Mouse (Mus musculus): ENCODE data around the gene Foxa3. TPM values are rescaled to one million over a fixed set of nuclear protein-coding genes. Genes with fewer than 3 reads are reported as not detected.

Foxa3 gene
- total RNA-seq, 1 experiment from 2014 or later = not detected

GRCm38 (mm10) chr7:19031641-19032040 lies 8.3 kb upstream of the Foxa3 start:
- no peak for ATAC-seq (ENCODE audit: extremely low read depth, insufficient number of reproducible peaks, low FRiP score, poor library complexity, severe bottlenecking)

- peak; percentile 58 for ATAC-seq (ENCODE audit: extremely low read depth, insufficient number of reproducible peaks, low FRiP score, poor library complexity, severe bottlenecking)
These were observed 5.8 kb upstream of the Foxa3 start for GRCm38 (mm10) chr7:19029084-19029653.

- ATAC-seq (ENCODE audit: extremely low read depth, insufficient number of reproducible peaks, low FRiP score, poor library complexity, severe bottlenecking) = no peak
These were observed 4.7 kb upstream of the Foxa3 start for GRCm38 (mm10) chr7:19028067-19028466.

- no peak for ATAC-seq (ENCODE audit: extremely low read depth, insufficient number of reproducible peaks, low FRiP score, poor library complexity, severe bottlenecking)
These were observed 1.4 kb upstream of the Foxa3 start for GRCm38 (mm10) chr7:19024581-19025255.

GRCm38 (mm10) chr7:19024096-19024506 lies 763 bp upstream of the Foxa3 start, which contains the start of gene Sympk:
Gene Sympk (plus strand): TSS chr7:19024377.
- ATAC-seq (ENCODE audit: extremely low read depth, insufficient number of reproducible peaks, low FRiP score, poor library complexity, severe bottlenecking) = peak; percentile 87

GRCm38 (mm10) chr7:19022189-19022958 lies 964 bp downstream of the Foxa3 start:
- no peak for ATAC-seq (ENCODE audit: extremely low read depth, insufficient number of reproducible peaks, low FRiP score, poor library complexity, severe bottlenecking)

GRCm38 (mm10) chr7:19021048-19021447 lies 2.3 kb downstream of the Foxa3 start:
- no peak for ATAC-seq (ENCODE audit: extremely low read depth, insufficient number of reproducible peaks, low FRiP score, poor library complexity, severe bottlenecking)

- ATAC-seq (ENCODE audit: extremely low read depth, insufficient number of reproducible peaks, low FRiP score, poor library complexity, severe bottlenecking) = no peak
These were observed 5.4 kb downstream of the Foxa3 start for GRCm38 (mm10) chr7:19017909-19018308.

- no peak for ATAC-seq (ENCODE audit: extremely low read depth, insufficient number of reproducible peaks, low FRiP score, poor library complexity, severe bottlenecking)
These were observed 7.3 kb downstream of the Foxa3 start for GRCm38 (mm10) chr7:19016042-19016441.

- ATAC-seq (ENCODE audit: extremely low read depth, insufficient number of reproducible peaks, low FRiP score, poor library complexity, severe bottlenecking) = no peak
These were observed 8.9 kb downstream of the Foxa3 start for GRCm38 (mm10) chr7:19014452-19014851.

- no peak for ATAC-seq (ENCODE audit: extremely low read depth, insufficient number of reproducible peaks, low FRiP score, poor library complexity, severe bottlenecking)
These were observed 10.5 kb downstream of the Foxa3 start for GRCm38 (mm10) chr7:19012882-19013281.

GRCm38 (mm10) chr7:19012025-19012621 lies 11.2 kb downstream of the Foxa3 start:
- no peak for ATAC-seq (ENCODE audit: extremely low read depth, insufficient number of reproducible peaks, low FRiP score, poor library complexity, severe bottlenecking)

- ATAC-seq (ENCODE audit: extremely low read depth, insufficient number of reproducible peaks, low FRiP score, poor library complexity, severe bottlenecking) = no peak
These were observed 12.8 kb downstream of the Foxa3 start for GRCm38 (mm10) chr7:19010581-19010980.

GRCm38 (mm10) chr7:19007026-19007977 lies 16.0 kb downstream of the Foxa3 start:
- no peak for ATAC-seq (ENCODE audit: extremely low read depth, insufficient number of reproducible peaks, low FRiP score, poor library complexity, severe bottlenecking)

- ATAC-seq (ENCODE audit: extremely low read depth, insufficient number of reproducible peaks, low FRiP score, poor library complexity, severe bottlenecking) = peak; percentile 53
These were observed 16.9 kb downstream of the Foxa3 start for GRCm38 (mm10) chr7:19006476-19006875.

- ATAC-seq (ENCODE audit: extremely low read depth, insufficient number of reproducible peaks, low FRiP score, poor library complexity, severe bottlenecking) = no peak
These were observed 17.8 kb downstream of the Foxa3 start for GRCm38 (mm10) chr7:19005417-19006121.

- ATAC-seq (ENCODE audit: extremely low read depth, insufficient number of reproducible peaks, low FRiP score, poor library complexity, severe bottlenecking) = no peak
These were observed 18.7 kb downstream of the Foxa3 start for GRCm38 (mm10) chr7:19004631-19005079.
